Mouse (Mus musculus) CD8-positive naive resting alpha-beta T cell, adult 2 months (primary cell): ENCODE results near the gene Saa3.
A peak's percentile ranks its signal among the peaks of the same experiment; 100 is the strongest.
"Not testable (repeated sequence)": the region's sequence is repeated elsewhere in the genome, so short reads cannot be mapped to it uniquely, and the experiment has no call there.

Experiments used
- DNase-seq, 2 experiments: peaks; one replicate each; pipeline ENCODE4 v3.0.0; 2022; ENCODE audit warnings: low read depth in 2 of 2, low spot score in 2 of 2

Saa3 gene

DNA sequence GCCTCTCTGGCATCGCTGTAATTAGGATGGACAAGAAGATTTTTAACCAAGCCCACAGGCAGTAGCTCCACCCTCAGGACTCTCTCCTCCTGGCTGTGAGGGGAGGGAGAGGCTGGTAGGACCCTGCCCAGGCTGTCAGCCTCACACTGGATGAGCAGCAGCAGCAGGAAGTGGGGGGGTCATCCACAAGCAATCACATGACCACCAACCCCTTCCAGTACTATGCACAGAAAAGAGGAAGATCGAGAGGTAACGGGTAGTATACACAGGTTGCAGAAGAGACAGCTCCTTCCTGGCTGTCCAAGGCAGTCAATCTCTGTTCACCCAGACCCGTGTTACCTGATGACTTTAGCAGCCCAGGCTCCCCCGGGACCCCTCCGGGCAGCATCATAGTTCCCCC lies 3.2 kb downstream of the Saa3 start:
- DNase-seq: no peak

DNA sequence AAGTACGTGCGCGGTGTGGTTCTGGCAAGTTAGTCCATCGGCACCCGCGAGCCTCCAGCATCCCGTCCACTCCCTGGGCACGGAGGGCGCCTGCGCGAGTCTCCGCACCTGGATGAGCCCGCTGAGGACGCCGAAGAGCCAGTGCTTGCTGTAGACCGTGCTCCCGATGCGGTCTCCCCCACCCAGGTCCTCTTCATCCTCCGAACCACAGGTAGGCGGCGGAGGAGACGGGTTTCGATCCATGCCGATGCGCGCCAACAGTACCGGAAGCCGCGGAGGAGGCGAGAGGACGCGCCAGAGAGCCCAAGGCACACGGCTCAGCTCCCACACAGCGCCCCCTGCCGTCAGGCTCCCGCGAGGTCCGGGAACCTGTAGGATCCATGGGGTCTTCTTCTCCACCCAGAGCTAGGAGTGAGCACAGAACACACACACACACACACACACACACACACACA lies 5.1 kb downstream of the Saa3 start, which contains the start of gene Saal1:
Gene Saal1, minus strand, starts transcription at position 291 of the 455 bp plus-strand sequence.
- peak; percentile 85 to 88 for DNase-seq

DNA sequence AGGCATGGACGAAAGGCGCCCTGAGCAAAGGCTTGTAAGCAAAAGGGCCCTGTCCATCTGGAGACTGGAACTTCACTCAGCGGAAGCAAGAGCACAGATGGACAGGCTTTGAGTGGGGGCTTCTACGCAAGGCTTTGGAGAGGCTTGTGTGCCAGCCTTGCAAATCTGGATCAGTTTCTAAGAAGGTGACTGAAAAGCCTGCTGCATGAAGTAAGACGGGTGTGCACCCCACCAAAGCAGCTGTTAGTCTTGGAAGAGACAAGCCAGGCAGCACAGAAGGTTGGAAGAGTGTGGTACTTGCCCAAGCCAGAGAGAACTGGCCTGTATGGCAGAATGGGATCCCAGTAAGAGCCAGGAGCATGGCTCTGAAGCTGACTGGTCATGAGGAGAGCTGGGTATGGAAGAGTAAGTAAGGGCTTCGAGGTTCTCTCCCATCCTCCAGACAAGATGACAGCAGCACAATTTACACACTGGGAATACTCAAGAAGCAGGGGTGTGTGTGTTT lies 14.9 kb downstream of the Saa3 start:
- no peak for DNase-seq

DNA sequence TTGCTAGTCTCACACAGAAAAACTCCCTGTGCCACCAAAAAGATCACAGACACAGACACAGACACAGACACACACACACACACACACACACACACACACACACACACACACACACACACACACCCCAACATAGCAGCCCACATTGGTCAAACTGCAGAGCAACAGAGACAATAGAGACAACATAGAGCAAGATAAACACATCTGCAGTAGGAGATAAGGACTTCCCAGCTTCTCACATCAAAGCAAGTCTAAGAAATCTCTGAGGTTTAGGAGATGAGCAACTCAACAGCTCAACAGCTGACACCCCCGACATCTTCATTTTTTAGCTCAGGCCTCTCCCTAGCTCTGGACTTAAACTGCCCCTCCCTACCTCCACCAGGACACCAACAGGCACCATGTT lies 18.7 kb downstream of the Saa3 start:
- DNase-seq: no peak

DNA sequence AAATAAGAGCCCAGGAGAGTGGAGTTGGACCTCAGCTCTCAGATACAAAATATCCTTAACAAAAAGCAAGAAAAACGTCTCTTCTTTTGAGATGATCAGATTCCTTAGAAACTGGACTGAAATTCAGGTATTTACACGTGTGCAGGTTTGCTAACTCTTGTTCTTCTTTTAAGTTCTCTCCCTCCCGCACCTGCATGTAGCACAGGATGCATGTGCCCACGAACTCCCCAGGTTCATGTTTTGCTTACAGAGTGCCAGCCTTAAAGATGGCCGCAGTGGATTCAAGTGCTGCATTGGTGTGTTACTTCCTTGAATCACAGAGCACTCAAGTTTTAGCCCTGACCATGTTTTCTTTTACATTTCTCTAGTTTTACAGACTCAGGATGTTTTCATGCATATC lies 28.7 kb downstream of the Saa3 start:
- no peak for DNase-seq

DNA sequence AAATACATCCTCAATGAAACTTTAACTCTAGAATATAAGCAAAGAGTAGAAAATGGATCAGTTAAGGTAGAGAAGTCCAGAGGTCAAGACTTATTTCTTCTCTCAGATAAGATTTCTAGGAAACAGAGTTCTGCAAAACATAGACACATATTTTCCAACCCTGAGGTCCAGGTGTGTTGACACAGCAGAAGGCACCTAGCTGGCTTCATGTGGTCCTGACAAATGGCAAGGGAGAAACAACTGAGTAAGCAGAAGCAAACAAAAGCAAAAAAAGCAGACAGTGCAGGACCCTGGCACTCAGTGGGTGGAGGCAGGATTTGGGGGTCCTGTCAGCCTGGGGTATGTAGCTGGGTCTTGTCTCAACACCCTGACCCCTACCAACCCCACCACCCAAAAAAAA lies 34.8 kb downstream of the Saa3 start:
- no peak for DNase-seq

DNA sequence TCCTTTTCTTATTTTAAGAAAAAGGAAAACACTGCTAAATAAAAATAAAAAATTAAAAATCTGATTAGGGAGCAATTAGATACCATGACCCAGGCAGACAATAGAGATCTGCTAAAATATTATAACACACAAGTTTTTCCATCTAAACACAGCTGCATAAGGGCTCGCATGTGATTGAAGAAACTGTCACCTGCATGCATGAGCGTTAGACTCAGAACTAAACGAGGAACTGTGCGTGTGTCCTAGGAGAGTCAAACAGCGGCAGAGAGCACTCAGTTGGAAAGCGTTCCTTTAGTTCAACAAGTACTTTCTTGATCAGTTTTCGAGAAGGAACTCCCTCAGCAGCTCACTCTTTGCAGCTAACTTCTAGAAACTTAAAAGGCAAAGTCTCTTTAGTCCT lies 36.5 kb downstream of the Saa3 start:
- not testable (repeated sequence) for DNase-seq

DNA sequence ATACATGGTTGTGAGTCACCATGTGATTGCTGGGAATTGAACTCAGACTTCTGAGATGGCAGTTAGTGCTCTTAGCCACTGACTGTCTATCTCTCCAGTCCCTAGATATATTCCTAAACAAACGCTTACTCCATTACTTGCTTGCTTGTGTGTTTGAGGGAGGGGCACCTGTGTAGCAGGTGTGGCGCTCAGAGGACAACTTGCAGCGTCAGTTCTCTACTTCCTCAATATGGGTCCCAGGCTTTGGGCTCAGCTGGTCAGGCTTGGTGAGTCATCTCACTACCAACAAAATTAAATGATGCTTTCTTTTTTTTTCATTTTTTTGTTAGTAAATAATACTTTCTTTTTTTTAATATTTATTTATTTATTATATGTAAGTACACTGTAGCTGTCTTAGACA lies 37.1 kb downstream of the Saa3 start:
- no peak for DNase-seq

DNA sequence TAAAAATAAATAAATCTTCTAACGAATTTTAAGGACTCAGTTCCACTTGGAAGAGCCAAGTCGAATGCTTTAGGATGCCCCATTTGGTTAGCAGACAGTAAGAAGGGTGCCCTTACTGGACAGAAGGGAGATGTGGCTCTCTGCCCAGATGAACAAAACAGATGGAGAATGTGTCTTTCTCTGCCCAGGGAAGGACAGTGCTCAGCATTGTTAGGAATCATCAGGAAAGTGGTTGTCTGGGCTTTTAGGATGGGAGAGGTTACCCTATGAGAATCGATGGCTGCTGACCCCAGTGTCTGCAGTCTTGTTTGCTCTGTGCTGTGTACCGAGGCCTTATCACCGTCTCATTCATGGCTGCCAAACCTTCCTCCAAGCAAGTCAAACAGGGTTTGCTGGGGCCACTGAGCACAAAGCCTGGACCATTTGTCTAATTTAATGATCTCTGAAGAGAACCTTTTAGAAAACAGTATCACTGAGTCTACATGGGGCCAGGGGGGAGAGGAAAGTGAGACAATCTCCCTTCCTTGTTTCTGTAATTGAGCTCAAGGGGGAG lies 38.6 kb downstream of the Saa3 start:
- DNase-seq: no peak

DNA sequence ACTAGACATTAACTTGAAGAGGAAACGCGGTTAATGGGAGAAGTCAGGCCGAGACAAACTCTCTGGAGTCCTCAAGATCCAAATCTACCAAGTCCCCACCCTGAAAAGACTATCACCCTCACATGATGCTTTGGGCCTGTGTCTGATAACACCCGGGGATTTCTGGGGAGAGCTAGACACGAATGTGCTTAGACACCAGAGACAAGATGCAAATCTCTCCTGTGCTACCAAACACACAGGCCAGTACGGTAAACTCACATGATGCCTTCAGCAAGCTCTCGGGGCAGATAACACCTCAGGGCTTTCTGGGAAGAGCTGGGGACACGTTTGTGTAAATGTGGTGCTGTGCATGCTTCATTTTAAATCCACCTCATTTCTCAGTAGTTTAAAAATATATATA lies 39.6 kb downstream of the Saa3 start:
- no peak for DNase-seq

DNA sequence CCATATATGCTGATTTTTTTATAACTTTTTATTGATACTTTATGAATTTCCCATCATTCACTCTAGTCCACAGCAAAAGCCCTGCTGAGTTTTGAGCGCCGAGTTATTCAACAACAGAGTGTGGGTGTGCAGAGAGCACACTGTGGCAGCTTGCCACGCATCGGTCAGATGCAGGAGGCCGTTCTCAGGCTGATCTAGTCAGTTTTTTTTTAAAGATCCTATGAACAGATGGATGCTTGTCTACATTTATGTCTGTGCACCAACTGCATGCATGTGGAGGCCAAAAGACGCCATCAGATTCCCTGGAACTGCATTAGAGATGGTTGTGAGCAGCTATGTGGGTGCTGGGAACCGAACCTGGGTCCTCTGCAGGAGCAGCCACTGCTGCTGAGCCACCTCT lies 40.4 kb downstream of the Saa3 start:
- DNase-seq: no peak

DNA sequence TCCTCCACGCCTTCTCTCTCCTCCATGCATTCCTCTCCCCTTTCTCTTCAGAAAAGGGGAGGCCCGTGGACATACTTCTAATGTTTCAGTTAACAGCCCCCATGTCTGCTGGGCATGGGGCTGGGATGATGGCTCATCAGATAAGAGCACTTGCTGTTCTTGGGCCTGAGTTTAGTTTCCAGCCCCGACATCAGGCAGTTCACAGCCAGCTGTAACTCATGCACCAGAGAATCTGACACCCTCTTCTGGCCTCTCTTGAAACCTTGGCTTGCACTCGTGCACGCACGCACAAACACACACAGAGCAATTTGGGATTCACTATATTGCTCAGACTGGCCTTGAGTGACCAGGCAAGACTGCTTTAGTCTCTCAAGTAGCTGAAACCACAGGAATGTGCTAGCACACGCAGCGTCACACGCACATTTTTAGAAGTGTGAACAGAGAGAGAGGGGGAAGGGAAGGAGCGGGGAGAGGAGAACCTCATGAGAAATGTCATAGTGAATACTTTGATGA lies 43.3 kb downstream of the Saa3 start, which contains the start of gene Tph1:
Gene Tph1, minus strand, starts transcription at position 378 of the 513 bp plus-strand sequence.
- DNase-seq: no peak

DNA sequence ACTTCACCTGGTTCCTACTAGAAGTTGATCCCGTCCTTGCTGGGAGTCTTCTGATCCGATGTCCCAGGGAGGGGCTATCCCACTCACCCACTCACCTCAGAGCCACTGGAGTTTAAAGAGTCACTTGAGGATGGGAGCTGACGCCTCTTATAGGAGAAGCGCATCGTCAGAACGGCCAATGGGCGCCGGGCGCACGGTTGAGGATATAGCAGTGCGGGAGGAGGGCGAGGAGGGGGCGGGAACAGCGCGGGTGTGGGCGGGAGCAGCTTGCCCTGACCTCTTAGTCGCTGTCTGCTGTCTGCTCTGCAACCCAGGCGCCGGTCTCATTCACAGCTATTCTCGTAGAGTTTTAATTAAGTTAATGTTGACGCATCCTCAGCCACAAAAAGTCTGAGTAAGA lies 48.2 kb downstream of the Saa3 start:
- DNase-seq: no peak

DNA sequence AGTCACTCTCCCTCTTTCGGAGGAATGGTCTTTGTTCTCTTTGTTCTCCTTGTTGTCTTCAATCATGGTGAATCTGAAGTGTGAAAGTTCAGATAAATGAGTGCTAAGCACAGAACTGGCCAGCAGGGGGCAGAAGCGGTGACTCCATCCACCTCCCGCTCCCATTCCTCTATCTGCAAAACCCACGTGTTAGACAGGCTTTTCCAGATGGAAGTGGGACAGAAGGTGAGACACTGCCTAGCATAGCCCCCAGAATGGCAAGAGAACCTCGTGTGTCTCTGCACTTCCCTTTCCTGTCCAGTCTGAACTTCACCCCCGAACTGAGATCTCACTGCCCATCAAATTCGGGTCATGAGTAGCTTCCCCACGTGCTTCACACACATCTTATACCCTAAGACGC lies 50.3 kb downstream of the Saa3 start:
- DNase-seq: no peak
